Mouse (Mus musculus): ENCODE data around the gene Numbl. TPM values are rescaled to one million over a fixed set of nuclear protein-coding genes. Genes with fewer than 3 reads are reported as not detected.
"Not testable (repeated sequence)": the region's sequence is repeated elsewhere in the genome, so short reads cannot be mapped to it uniquely, and the experiment has no call there.

The Numbl gene
- polyA plus RNA-seq, 1 experiment from 2014 or later, result 13.5 TPM

DNA sequence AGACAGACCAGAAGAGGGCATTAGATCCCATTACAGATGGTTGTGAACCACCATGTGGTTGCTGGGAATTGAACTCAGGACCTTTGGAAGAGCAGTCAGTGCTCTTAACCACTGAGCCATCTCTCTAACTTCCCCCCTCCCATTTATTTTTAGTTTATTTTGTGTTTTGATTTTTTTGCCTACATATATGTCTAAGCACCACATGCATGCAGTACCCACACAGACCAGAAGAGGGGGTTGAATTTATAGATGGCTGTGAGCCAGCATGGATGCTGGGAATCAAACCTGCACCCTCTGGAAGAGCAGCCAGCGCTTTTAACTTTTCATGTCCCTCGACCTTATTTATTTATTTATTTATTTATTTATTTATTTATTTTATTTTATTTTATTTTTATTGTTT lies 14.1 kb upstream of the Numbl start:
- not testable (repeated sequence) for H3K9me3 ChIP-seq (ENCODE audit: low read length); H3K27ac ChIP-seq (ENCODE audit: low read length); H3K36me3 ChIP-seq (ENCODE audit: insufficient read depth, low read length); ATAC-seq (ENCODE audit: low FRiP score, low TSS enrichment); H3K4me2 ChIP-seq (replicated peaks; ENCODE audit: low read depth, low read length); H3K4me3 ChIP-seq (ENCODE audit: low read length); H3K4me1 ChIP-seq (ENCODE audit: insufficient read depth, low read length); H3K9ac ChIP-seq (replicated peaks; ENCODE audit: low read length); H3K27me3 ChIP-seq (ENCODE audit: insufficient read depth, low read length)
- WGBS, result 90% methylated on average over 2 of the region's 2 CpGs

- H3K4me1 ChIP-seq (ENCODE audit: insufficient read depth, low read length), result no peaks in the 10 kb centered on the region
- H3K36me3 ChIP-seq (ENCODE audit: insufficient read depth, low read length), result peaks cover 13% of the 10 kb centered on the region
- 94% methylated on average over 2 of the region's 2 CpGs for WGBS
- H3K27ac ChIP-seq (ENCODE audit: low read length), result no peak overlapping the region
- H3K4me3 ChIP-seq (ENCODE audit: low read length), result no peak overlapping the region
- no peak overlapping the region for H3K4me2 ChIP-seq (replicated peaks; ENCODE audit: low read depth, low read length)
- H3K9ac ChIP-seq (replicated peaks; ENCODE audit: low read length), result no peak overlapping the region
- no peaks in the 10 kb centered on the region for H3K27me3 ChIP-seq (ENCODE audit: insufficient read depth, low read length)
- H3K9me3 ChIP-seq (ENCODE audit: low read length), result no peaks in the 10 kb centered on the region
- no peak for ATAC-seq (ENCODE audit: low FRiP score, low TSS enrichment)
Measured at GRCm38 (mm10) chr7:27249146-27249545, 9.1 kb upstream of the Numbl start.

- ATAC-seq (ENCODE audit: low FRiP score, low TSS enrichment), result no peak
- Histone ChIP-seq H3K4me3 (ENCODE audit: low read length) (no peak overlapping the region), H3K9ac (replicated peaks; ENCODE audit: low read length) (no peak overlapping the region), H3K36me3 (ENCODE audit: insufficient read depth, low read length) (peaks cover 13% of the 10 kb centered on the region), H3K4me2 (replicated peaks; ENCODE audit: low read depth, low read length) (no peak overlapping the region), H3K27ac (ENCODE audit: low read length) (no peak overlapping the region), H3K9me3 (ENCODE audit: low read length) (no peaks in the 10 kb centered on the region), H3K27me3 (ENCODE audit: insufficient read depth, low read length) (no peaks in the 10 kb centered on the region), H3K4me1 (ENCODE audit: insufficient read depth, low read length) (no peaks in the 10 kb centered on the region)
- WGBS, result 84% methylated on average over 5 of the region's 5 CpGs
Measured at GRCm38 (mm10) chr7:27249928-27250327, 8.3 kb upstream of the Numbl start.

- no peak for ATAC-seq (ENCODE audit: low FRiP score, low TSS enrichment)
- H3K36me3 ChIP-seq (ENCODE audit: insufficient read depth, low read length), result peaks cover 11% of the 10 kb centered on the region
- no peaks in the 10 kb centered on the region for H3K9me3 ChIP-seq (ENCODE audit: low read length)
- H3K4me3 ChIP-seq (ENCODE audit: low read length), result no peak overlapping the region
- H3K27ac ChIP-seq (ENCODE audit: low read length), result no peak overlapping the region
- H3K4me1 ChIP-seq (ENCODE audit: insufficient read depth, low read length), result 0 out of 2 replicates have a peak, but pooled peaks cover under 1% of the 10 kb centered on the region
- no peak overlapping the region for H3K9ac ChIP-seq (replicated peaks; ENCODE audit: low read length)
- H3K4me2 ChIP-seq (replicated peaks; ENCODE audit: low read depth, low read length), result no peak overlapping the region
- 75% methylated on average over 6 of the region's 6 CpGs for WGBS
- H3K27me3 ChIP-seq (ENCODE audit: insufficient read depth, low read length), result no peaks in the 10 kb centered on the region
Measured at GRCm38 (mm10) chr7:27251946-27252345, 6.3 kb upstream of the Numbl start.

DNA sequence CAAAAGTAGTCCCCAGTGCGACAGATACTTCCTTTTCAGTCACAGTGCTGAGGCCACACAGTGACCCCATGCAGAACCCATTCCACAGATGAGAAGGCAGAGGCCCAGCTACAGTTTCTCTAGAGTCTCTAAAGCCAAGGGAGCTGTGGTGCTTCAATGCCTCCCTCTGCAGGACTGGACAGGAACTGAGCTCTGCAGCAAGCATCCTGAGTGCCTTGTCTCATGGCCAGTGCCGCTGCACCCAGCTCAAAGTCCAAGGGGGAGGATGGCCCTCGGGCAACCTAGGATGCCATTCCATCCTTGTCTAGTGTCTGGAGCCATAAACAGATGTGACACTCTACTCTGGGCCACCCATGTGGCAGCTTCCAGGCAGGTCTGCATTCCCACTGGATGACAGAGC lies 2.5 kb upstream of the Numbl start:
- Histone ChIP-seq H3K27ac (ENCODE audit: low read length) (no peak overlapping the region), H3K9me3 (ENCODE audit: low read length) (no peaks in the 10 kb centered on the region), H3K9ac (replicated peaks; ENCODE audit: low read length) (no peak overlapping the region), H3K4me2 (replicated peaks; ENCODE audit: low read depth, low read length) (no peak overlapping the region), H3K4me1 (ENCODE audit: insufficient read depth, low read length) (peaks cover 30% of the 10 kb centered on the region), H3K27me3 (ENCODE audit: insufficient read depth, low read length) (no peaks in the 10 kb centered on the region), H3K36me3 (ENCODE audit: insufficient read depth, low read length) (0 out of 2 replicates have a peak, but pooled peaks cover 6% of the 10 kb centered on the region), H3K4me3 (ENCODE audit: low read length) (no peak overlapping the region)
- 64% methylated on average over 3 of the region's 3 CpGs for WGBS
- ATAC-seq (ENCODE audit: low FRiP score, low TSS enrichment), result no peak

DNA sequence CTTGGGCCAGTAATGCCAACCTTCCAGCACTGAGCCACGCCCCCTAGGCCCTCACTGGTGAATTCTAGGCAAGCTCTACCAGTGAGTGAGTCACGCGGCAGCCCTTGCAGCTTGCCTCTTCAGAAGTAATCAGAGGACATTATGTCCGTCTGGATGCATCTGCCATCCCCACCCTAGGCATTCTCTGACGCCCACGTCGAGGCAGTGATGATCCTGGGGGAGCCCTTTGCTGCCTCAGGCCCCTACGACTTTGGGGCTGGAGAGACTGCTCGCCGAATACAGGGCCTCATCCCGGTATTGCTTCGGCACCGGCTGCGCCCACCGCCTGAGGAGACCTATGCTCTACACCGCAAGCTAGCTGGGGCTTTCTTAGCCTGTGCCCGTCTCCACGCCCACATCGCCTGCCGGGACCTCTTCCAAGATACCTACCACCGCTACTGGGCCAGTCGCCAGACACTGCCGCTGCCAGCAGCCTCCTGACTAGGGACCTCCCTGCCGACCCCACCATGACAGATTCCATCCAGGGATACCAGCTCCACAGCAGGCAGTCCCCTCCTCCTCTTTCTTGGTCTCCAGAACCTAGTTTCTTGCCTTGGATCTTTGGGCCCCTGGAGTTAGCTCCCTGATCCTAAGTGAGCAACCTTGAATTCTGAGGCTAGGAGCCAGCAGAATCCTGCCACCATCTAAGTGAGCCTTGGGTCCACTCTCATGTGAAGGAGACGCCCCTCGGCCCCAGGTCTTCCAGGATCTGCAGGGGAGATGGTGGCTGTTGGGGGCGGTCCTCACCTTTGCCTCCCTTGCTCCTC lies 984 bp upstream of the Numbl start:
- WGBS, result 25% methylated on average over 27 of the region's 27 CpGs
- H3K4me2 ChIP-seq (replicated peaks; ENCODE audit: low read depth, low read length), result peak overlapping the region; percentile 89
- H3K27ac ChIP-seq (ENCODE audit: low read length), result peak overlapping the region; percentile 31; the same call in 1 of the 2 replicates
- H3K4me1 ChIP-seq (ENCODE audit: insufficient read depth, low read length), result peaks cover 30% of the 10 kb centered on the region
- H3K9me3 ChIP-seq (ENCODE audit: low read length), result no peaks in the 10 kb centered on the region
- no peak overlapping the region for H3K9ac ChIP-seq (replicated peaks; ENCODE audit: low read length)
- no peak overlapping the region; the same call in 1 of the 2 replicates for H3K4me3 ChIP-seq (ENCODE audit: low read length)
- H3K27me3 ChIP-seq (ENCODE audit: insufficient read depth, low read length), result no peaks in the 10 kb centered on the region
- ATAC-seq (ENCODE audit: low FRiP score, low TSS enrichment), result no peak
- H3K36me3 ChIP-seq (ENCODE audit: insufficient read depth, low read length), result peaks cover under 1% of the 10 kb centered on the region; the same call in 1 of the 2 replicates

DNA sequence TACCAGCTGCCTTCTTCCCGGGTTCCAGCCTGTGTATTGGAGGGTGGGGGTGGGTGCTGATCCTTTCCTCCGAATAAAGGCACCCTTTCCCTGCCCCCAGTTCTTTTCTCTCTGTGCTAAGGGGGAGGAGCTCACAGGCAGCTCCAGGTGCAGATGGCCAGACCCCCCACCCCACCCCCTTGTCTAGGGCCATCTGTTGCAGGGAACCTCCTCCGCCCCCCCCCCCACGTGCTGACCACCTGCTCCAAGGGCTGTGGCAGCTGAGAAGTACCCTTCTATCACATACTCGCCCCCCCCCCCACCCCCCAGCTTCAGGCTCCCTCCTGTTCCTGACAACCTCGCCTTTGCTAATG lies 405 bp upstream of the Numbl start:
- no peaks in the 10 kb centered on the region for H3K9me3 ChIP-seq (ENCODE audit: low read length)
- H3K4me2 ChIP-seq (replicated peaks; ENCODE audit: low read depth, low read length), result peak overlapping the region; percentile 89
- 0% methylated on average over 4 of the region's 6 CpGs for WGBS
- peak; percentile 0; the same call in 1 of the 2 replicates for ATAC-seq (ENCODE audit: low FRiP score, low TSS enrichment)
- H3K9ac ChIP-seq (replicated peaks; ENCODE audit: low read length), result peak overlapping the region; percentile 65
- peak overlapping the region; percentile 78 for H3K4me3 ChIP-seq (ENCODE audit: low read length)
- H3K4me1 ChIP-seq (ENCODE audit: insufficient read depth, low read length), result peaks cover 30% of the 10 kb centered on the region
- H3K27ac ChIP-seq (ENCODE audit: low read length), result peak overlapping the region; percentile 55; the same call in 1 of the 2 replicates
- peaks cover 3% of the 10 kb centered on the region; the same call in 1 of the 2 replicates for H3K36me3 ChIP-seq (ENCODE audit: insufficient read depth, low read length)
- no peaks in the 10 kb centered on the region for H3K27me3 ChIP-seq (ENCODE audit: insufficient read depth, low read length)

DNA sequence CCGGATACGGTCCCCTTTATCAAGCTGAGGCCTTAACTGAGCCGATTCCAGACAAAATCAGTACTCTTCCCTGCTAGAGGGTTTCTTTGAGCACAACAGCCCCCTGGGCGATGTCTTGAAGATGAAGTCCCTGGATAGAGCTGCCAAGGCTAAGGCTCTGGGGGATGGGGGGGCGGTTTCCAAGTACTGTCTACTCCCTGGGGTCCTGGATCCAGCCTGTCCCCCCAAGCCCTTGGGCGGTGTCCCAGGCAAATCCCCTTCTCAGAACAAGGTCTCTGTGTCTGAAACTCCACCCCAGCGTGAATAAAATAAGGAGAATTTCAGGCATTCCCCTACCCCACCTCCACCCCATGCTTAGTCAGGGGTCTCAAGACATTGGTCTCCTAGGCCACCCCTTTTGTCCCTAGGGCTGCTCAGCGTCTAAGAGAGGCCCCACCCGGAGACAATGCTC lies 1.1 kb downstream of the Numbl start:
- ATAC-seq (ENCODE audit: low FRiP score, low TSS enrichment), result no peak
- H3K9ac ChIP-seq (replicated peaks; ENCODE audit: low read length), result peak overlapping the region; percentile 88
- H3K9me3 ChIP-seq (ENCODE audit: low read length), result no peaks in the 10 kb centered on the region
- peaks cover 30% of the 10 kb centered on the region for H3K4me1 ChIP-seq (ENCODE audit: insufficient read depth, low read length)
- WGBS, result 4% methylated on average over 9 of the region's 9 CpGs
- H3K27ac ChIP-seq (ENCODE audit: low read length), result peak overlapping the region; percentile 62; the same call in 1 of the 2 replicates
- H3K27me3 ChIP-seq (ENCODE audit: insufficient read depth, low read length), result no peaks in the 10 kb centered on the region
- H3K4me3 ChIP-seq (ENCODE audit: low read length), result peak overlapping the region; percentile 78
- H3K4me2 ChIP-seq (replicated peaks; ENCODE audit: low read depth, low read length), result peak overlapping the region; percentile 89
- peaks cover 8% of the 10 kb centered on the region; the same call in 1 of the 2 replicates for H3K36me3 ChIP-seq (ENCODE audit: insufficient read depth, low read length)

DNA sequence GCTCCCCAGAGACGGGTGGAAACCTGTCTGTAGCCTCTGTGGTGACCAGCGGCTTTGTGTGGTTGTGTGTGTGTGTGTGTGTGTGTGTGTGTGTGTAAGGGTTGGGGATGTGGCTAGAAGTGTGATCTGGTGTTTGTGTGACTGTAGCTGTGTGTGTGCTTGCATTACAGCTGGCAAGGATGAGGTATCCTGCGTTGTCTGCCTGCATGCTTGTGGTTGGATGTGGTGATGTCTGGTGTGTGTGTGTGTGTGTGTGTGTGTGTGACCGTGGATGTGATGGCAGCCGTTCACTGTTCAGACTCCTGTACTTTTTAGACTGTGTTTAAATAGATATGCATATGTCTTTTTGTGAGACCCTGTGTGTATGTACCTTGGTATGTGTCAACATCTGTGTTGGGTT lies 1.5 kb downstream of the Numbl start:
- WGBS, result 39% methylated on average over 5 of the region's 5 CpGs
- no peaks in the 10 kb centered on the region for H3K27me3 ChIP-seq (ENCODE audit: insufficient read depth, low read length)
- H3K4me2 ChIP-seq (replicated peaks; ENCODE audit: low read depth, low read length), result peak overlapping the region; percentile 89
- peak overlapping the region; percentile 88 for H3K9ac ChIP-seq (replicated peaks; ENCODE audit: low read length)
- no peak overlapping the region for H3K27ac ChIP-seq (ENCODE audit: low read length)
- H3K36me3 ChIP-seq (ENCODE audit: insufficient read depth, low read length), result peaks cover 8% of the 10 kb centered on the region; the same call in 1 of the 2 replicates
- ATAC-seq (ENCODE audit: low FRiP score, low TSS enrichment), result no peak
- H3K4me1 ChIP-seq (ENCODE audit: insufficient read depth, low read length), result peaks cover 30% of the 10 kb centered on the region
- H3K4me3 ChIP-seq (ENCODE audit: low read length), result peak overlapping the region; percentile 78
- H3K9me3 ChIP-seq (ENCODE audit: low read length), result no peaks in the 10 kb centered on the region

- Histone ChIP-seq H3K27ac (ENCODE audit: low read length) (no peak overlapping the region), H3K9ac (replicated peaks; ENCODE audit: low read length) (no peak overlapping the region), H3K4me2 (replicated peaks; ENCODE audit: low read depth, low read length) (no peak overlapping the region), H3K27me3 (ENCODE audit: insufficient read depth, low read length) (no peaks in the 10 kb centered on the region), H3K36me3 (ENCODE audit: insufficient read depth, low read length) (peaks cover 8% of the 10 kb centered on the region; the same call in 1 of the 2 replicates), H3K4me3 (ENCODE audit: low read length) (no peak overlapping the region), H3K9me3 (ENCODE audit: low read length) (no peaks in the 10 kb centered on the region), H3K4me1 (ENCODE audit: insufficient read depth, low read length) (peaks cover 30% of the 10 kb centered on the region)
- no peak for ATAC-seq (ENCODE audit: low FRiP score, low TSS enrichment)
- WGBS, result 81% methylated on average over 7 of the region's 7 CpGs
Measured at GRCm38 (mm10) chr7:27260856-27261255, 2.6 kb downstream of the Numbl start.
